Mouse (Mus musculus) liver, embryonic 14.5 days (tissue): ENCODE measurements at regions not wholly inside any gene's neighbourhood (a gene's known extent, or its start where the extent isn't known, plus 50 kb on each side); places are given as distances from the start of the nearest gene placed in this dataset.

ENCODE experiments used
- CTCF ChIP-seq: IDR thresholded peaks from 2 replicates; pipeline ENCODE4 v1.5.1; 2016; ENCODE audit warnings: antibody characterized with exemption, low read depth, control low read depth
- EP300 ChIP-seq: IDR thresholded peaks from 2 replicates; pipeline ENCODE4 v1.6.1; 2016; ENCODE audit warnings: antibody characterized with exemption, low read depth

- TF ChIP-seq EP300 (no peak), CTCF (no peak)
Measured at GRCm38 (mm10) chr10:126498726-126499125, 402.4 kb downstream of the Atp23 start.
